Mouse (Mus musculus) intestine, postnatal 0 days (tissue): Measurements from ENCODE around the gene Dcakd. TPM values are rescaled to one million over a fixed set of nuclear protein-coding genes. Genes with fewer than 3 reads are reported as not detected.

ENCODE experiments used
- ATAC-seq: fragments of 200-750 bp; cut with Nextera tagmentation; 2 replicates; pipeline ENCODE4 v1.8.0; 2017; ENCODE audit warnings: mild to moderate bottlenecking, moderate TSS enrichment, moderate library complexity
- H3K27ac ChIP-seq: fragments of 300-500 bp; sonication (generic); 2 replicates; pipeline ENCODE4 v1.5.1; 2014; ENCODE audit warnings: mild to moderate bottlenecking, low read depth, low read length, moderate library complexity
- H3K27me3 ChIP-seq: fragments of 300-500 bp; sonication (generic); replicated peaks from 2 replicates; pipeline ENCODE4 v1.6.1; 2014; ENCODE audit warnings: low read length, mixed read lengths; ENCODE audit not compliant: control insufficient read depth, insufficient read depth
- H3K36me3 ChIP-seq: fragments of 300-500 bp; sonication (generic); 2 replicates; pipeline ENCODE4 v1.6.1; 2014; ENCODE audit warnings: mild to moderate bottlenecking, moderate library complexity; ENCODE audit not compliant: control insufficient read depth, insufficient read depth
- H3K4me1 ChIP-seq: fragments of 300-500 bp; sonication (generic); replicated peaks from 2 replicates; pipeline ENCODE4 v1.6.1; 2014; ENCODE audit warnings: antibody characterized with exemption, low read length, mixed read lengths; ENCODE audit not compliant: control insufficient read depth, insufficient read depth
- H3K4me2 ChIP-seq: fragments of 300-500 bp; sonication (generic); replicated peaks from 2 replicates; pipeline ENCODE4 v1.6.1; 2014; ENCODE audit warnings: low read depth, mild to moderate bottlenecking, moderate library complexity
- H3K4me3 ChIP-seq: fragments of 300-500 bp; sonication (generic); 2 replicates; pipeline ENCODE4 v1.5.1; 2014; ENCODE audit warnings: low read depth, low read length
- H3K9ac ChIP-seq: fragments of 300-500 bp; sonication (generic); 2 replicates; pipeline ENCODE4 v1.6.1; 2014; ENCODE audit warnings: mild to moderate bottlenecking, low read depth, low read length
- H3K9me3 ChIP-seq: fragments of 300-500 bp; sonication (generic); 2 replicates; pipeline ENCODE4 v1.6.1; 2016; ENCODE audit warnings: mixed run types; ENCODE audit not compliant: control insufficient read depth
- CTCF ChIP-seq: sonication (generic); IDR thresholded peaks from 2 replicates; pipeline ENCODE4 v1.5.1; 2016; ENCODE audit warnings: low read depth, mild to moderate bottlenecking, control low read depth, antibody characterized with exemption, moderate library complexity
- WGBS: fragments of 180-500 bp; shearing (Covaris S2); extraction: QIAGEN DNeasy Blood & Tissue Kit; methylation state at CpG from one replicate; pipeline ENCODE4 v1.1.7; 2014; 5-methylcytosine and 5-hydroxymethylcytosine counted together
- polyA plus RNA-seq: library from polyadenylated mRNA; unstranded; fragments of >200 nt; fragmentation: Nextera tagmentation; extraction: Ambion mirVana; gene quantifications from 2 replicates; pipeline ENCODE4 v1.2.1, GENCODE M21; 2015

Gene Dcakd
- polyA plus RNA-seq, 1 experiment from 2014 or later, result 45.9 TPM

DNA sequence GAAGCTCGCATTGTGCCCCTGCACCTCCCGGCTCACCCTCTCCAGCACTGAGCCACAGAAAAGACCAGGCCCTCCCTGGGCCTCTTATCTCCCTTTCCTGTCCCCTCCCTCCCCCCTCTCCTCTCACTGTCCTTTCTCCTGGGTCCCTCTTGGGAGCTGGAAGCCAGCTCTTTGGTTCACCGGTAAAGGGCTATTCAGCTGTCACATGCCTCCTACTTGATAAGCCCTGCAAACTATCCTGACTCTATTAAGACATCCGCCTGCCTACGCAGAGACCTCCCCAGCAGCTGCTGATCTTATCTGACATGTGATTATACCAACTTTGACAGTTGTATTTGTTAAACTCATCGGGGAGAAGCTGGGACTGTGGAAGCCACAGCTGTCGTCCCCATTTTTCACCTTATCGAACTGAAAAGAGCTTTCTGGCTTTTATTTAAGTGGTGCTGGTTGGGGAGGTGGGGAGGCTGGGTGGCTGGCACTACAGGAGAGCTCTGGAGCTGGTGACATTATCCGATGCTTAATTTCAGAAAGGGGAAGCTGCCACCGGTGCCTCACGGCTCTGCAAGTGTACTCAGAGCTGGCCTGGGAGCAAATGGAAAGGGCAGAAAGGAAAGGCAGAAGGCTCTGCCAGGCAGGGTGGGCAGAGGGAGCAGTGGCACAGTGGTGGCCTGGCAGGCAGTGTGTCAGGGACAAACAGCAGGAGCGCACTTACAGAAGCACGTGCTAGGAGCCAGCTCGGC lies 29.4 kb downstream of the Dcakd start:
- no peak overlapping the region for H3K9ac ChIP-seq
- 37% methylated on average over 14 of the region's 14 CpGs for WGBS
- H3K27me3 ChIP-seq, result no peaks in the 10 kb centered on the region
- no peak overlapping the region for H3K4me3 ChIP-seq
- no peak for ATAC-seq
- H3K9me3 ChIP-seq, result no peaks in the 10 kb centered on the region
- no peak overlapping the region for H3K4me2 ChIP-seq
- no peak for TF ChIP-seq CTCF
- H3K27ac ChIP-seq, result no peak overlapping the region
- H3K36me3 ChIP-seq, result peaks cover 51% of the 10 kb centered on the region
- no peaks in the 10 kb centered on the region for H3K4me1 ChIP-seq

DNA sequence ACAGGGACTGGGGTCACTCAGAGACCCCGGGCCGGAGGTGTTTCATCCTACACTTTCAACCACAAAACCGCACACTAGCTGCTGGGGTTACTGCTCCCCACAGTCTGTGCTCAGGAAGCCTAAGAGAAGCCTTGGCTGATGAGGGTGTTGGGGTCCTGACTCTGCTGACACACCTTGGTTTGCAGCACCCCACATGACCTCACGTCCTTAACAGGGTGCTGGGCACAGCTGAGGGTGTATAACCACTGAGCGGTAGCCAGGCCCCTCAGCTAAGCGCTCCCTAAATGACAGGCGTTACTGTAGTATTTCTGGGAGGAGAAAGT lies 29.9 kb downstream of the Dcakd start:
- no peak overlapping the region for H3K4me2 ChIP-seq
- H3K9me3 ChIP-seq, result no peaks in the 10 kb centered on the region
- no peaks in the 10 kb centered on the region for H3K4me1 ChIP-seq
- no peak for TF ChIP-seq CTCF
- WGBS, result 68% methylated on average over 7 of the region's 7 CpGs
- H3K9ac ChIP-seq, result no peak overlapping the region
- H3K36me3 ChIP-seq, result peaks cover 51% of the 10 kb centered on the region
- no peak for ATAC-seq
- H3K27me3 ChIP-seq, result no peaks in the 10 kb centered on the region
- no peak overlapping the region for H3K4me3 ChIP-seq
- H3K27ac ChIP-seq, result no peak overlapping the region

DNA sequence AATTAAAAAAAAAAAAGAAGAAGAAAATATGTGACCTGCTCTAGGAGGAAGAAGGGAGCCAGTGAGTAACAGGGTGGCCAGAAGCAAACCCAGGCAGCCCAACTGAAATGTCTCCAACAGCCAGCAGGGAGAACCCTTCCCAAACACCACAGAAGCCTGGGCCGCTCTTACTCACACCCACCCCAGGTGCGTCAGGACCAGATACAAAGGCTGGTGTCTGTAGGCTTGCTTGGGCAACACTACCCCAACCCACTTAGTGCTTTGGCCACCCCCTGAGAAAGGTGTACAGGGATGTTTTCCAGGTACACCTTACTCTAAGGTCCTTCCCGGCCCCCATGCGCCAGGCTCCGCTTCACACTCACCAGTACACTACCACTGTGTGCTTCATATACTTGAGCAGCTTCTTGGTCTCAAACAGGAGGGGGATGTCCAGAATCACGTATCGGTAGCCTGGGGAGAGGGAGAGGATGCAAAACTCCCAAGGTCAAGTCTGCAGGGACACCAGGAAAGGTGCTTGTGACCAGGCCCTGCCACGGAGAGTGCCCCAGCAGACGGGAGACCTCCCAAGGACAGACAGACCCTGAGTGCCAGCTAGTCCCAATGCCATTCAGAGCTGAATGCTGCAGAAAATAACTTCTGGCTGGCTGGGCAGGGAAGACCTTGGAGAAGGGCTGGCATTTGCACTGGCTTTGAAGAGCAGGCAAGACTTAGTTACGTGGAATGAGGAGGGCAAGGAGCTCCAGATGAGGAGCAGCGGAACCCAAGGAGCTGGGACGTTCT lies 31.0 kb downstream of the Dcakd start:
- Histone ChIP-seq H3K36me3 (peaks cover 51% of the 10 kb centered on the region), H3K9me3 (no peaks in the 10 kb centered on the region), H3K4me3 (no peak overlapping the region), H3K4me1 (no peaks in the 10 kb centered on the region), H3K27ac (no peak overlapping the region), H3K9ac (no peak overlapping the region), H3K4me2 (no peak overlapping the region), H3K27me3 (peaks cover 5% of the 10 kb centered on the region; the same call in 1 of the 2 replicates)
- no peak for ATAC-seq
- WGBS, result 95% methylated on average over 12 of the region's 12 CpGs
- no peak for TF ChIP-seq CTCF

DNA sequence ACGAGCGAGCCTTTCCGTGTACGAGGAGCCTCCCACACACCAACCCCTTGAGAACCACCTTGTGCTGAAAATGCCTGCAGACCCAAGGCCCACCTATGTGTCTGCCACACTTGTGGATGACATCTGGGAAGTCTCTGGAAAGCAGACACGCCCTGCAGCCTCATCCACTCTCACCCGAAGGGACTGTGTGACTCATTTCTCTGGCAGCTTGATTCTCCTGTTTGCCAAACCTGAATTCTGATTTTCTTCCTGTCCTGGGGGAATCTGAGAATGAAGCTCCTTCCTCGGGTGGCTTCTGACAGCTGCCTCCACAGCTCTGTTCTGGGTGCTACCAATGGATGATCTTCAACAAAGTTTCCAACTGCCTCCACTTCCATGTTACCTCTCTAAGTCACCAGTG lies 31.7 kb downstream of the Dcakd start:
- Histone ChIP-seq H3K4me2 (no peak overlapping the region), H3K27ac (no peak overlapping the region), H3K4me1 (no peaks in the 10 kb centered on the region), H3K36me3 (peaks cover 51% of the 10 kb centered on the region), H3K9ac (no peak overlapping the region), H3K27me3 (peaks cover 13% of the 10 kb centered on the region), H3K4me3 (no peak overlapping the region), H3K9me3 (no peaks in the 10 kb centered on the region)
- WGBS, result 73% methylated on average over 7 of the region's 7 CpGs
- no peak for ATAC-seq
- no peak for TF ChIP-seq CTCF

DNA sequence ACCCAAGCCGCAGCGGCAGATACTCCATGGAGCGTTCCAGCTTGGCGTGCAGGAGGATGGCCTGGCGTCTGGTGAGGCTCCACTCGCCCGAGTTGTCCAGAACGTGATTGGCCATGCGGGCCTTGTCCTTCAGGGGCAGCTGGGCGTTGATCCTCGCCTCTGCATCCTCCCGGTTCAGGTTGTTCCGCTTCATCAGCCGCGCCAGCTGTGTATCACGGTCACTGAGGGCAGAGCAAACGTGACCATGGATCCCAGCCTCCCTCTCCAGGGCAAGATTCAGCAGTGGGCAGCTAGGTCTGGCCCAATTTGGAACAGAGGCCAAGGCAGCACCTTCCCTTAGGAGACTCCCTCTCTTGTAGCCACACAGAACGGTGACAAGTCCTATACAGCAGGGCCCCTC lies 33.2 kb downstream of the Dcakd start:
- Histone ChIP-seq H3K9me3 (no peaks in the 10 kb centered on the region), H3K27ac (no peak overlapping the region), H3K4me1 (no peaks in the 10 kb centered on the region), H3K9ac (no peak overlapping the region), H3K27me3 (peaks cover 20% of the 10 kb centered on the region), H3K4me3 (no peak overlapping the region), H3K4me2 (no peak overlapping the region), H3K36me3 (peaks cover 48% of the 10 kb centered on the region)
- 93% methylated on average over 18 of the region's 18 CpGs for WGBS
- no peak for TF ChIP-seq CTCF
- no peak for ATAC-seq

DNA sequence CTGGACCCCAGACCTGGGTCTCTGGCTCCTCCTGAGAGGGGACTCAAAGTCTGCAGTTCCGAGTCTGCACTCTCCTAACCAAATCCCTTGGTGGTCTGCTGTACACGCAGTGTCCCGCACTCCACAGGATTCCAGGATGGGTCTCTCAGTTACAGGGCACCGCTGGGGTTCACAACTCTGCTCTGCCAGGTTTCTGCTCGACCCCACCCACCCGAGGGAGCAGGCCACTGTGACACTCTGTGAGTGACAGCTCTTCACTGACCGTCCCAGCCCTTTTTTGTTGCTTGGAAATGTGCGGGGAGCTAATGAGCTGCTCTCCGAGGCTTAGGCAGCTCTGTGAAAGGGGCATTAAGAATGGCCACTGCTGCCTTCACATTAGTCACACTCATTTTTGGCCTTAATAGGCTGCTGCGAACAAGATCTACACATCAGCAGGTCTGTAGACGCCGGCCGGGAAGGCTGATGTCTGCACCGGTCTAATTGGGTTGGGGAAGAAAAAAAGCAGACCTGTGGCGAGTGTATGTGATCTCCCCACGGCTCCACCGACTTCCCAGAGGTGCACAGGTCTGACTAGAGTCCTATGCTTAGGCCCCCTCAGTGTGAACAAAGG lies 34.6 kb downstream of the Dcakd start:
- 59% methylated on average over 17 of the region's 17 CpGs for WGBS

More for the DNA sequence above, 34.6 kb downstream of the Dcakd start:
- no peak for TF ChIP-seq CTCF
- Histone ChIP-seq H3K9ac (no peak overlapping the region), H3K36me3 (peaks cover 36% of the 10 kb centered on the region), H3K4me3 (no peak overlapping the region), H3K27ac (no peak overlapping the region), H3K9me3 (no peaks in the 10 kb centered on the region), H3K4me2 (no peak overlapping the region), H3K27me3 (peaks cover 34% of the 10 kb centered on the region), H3K4me1 (no peaks in the 10 kb centered on the region)
- no peak for ATAC-seq
